Mouse (Mus musculus): ENCODE data around the gene Flywch2. TPM values are rescaled to one million over a fixed set of nuclear protein-coding genes. Genes with fewer than 3 reads are reported as not detected.

Flywch2 gene
- polyA plus RNA-seq, 1 experiment from 2014 or later: 27.0 TPM

DNA sequence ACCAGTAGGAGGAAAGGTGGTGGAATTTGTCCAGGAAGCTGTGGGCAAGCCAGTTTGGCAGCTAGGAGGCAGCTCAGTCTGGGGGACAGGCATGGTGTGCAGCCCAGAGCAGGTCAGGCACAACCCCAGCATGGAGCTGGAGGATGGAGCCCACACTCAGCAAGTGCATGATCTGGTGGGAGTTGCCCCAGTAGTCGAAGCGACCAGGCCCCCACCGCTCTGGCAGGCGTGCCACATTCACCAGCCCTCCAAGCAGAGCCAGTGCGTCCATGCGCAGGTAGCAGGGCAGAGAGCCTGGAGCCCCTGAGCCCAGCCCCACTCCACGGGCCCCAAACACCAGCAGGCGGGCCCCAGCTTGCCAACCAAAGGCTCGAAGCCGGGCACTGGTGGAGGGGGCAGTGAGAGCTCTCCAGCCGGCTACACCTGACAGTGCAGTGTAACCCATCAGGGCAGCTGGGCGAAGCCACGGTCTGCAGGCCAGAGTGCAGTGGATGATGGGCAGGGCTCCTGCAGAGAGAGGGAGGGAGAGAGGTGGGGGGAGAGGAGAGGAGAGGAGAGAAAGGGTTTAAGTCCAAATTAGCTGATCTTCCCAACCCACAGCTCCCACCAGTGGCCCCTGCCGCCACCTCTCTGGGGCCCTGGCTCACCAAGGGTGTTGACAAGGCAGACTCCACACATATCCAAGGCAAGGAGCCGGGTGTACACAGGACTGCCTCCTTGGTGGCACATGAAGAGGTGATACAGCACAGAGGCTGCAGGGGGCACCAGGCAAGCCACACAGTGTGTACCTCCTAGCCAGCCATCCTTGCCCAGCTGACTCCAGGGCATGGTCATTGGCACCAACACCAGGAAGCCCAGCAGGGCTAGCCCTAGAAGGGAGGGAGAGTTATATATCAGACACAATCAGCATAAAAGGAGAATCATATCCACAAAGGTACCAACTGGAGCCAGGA lies 48.1 kb downstream of the Flywch2 start:
- 61% methylated on average over 15 of the region's 15 CpGs for WGBS
- Histone ChIP-seq H3K4me1 (ENCODE audit: control insufficient read depth, insufficient read depth, low read length) (peaks cover 14% of the 10 kb centered on the region), H3K4me3 (ENCODE audit: low read depth, low read length) (no peak overlapping the region), H3K27ac (replicated peaks; ENCODE audit: low read depth, low read length) (no peak overlapping the region), H3K4me2 (ENCODE audit: low read depth, low read length) (0 out of 2 replicates have a peak overlapping the region, but pooled peaks have one; percentile 97), H3K9ac (ENCODE audit: low read depth, low read length) (no peak overlapping the region), H3K36me3 (ENCODE audit: control insufficient read depth, insufficient read depth, low read length) (no peaks in the 10 kb centered on the region; the same call in 1 of the 2 replicates), H3K27me3 (replicated peaks; ENCODE audit: control insufficient read depth, insufficient read depth, low read length) (peaks cover 45% of the 10 kb centered on the region), H3K9me3 (ENCODE audit: control insufficient read depth, low read length) (no peaks in the 10 kb centered on the region)
- DNase-seq (ENCODE audit: low spot score) (no peak), ATAC-seq (ENCODE audit: low read depth) (no peak)

DNA sequence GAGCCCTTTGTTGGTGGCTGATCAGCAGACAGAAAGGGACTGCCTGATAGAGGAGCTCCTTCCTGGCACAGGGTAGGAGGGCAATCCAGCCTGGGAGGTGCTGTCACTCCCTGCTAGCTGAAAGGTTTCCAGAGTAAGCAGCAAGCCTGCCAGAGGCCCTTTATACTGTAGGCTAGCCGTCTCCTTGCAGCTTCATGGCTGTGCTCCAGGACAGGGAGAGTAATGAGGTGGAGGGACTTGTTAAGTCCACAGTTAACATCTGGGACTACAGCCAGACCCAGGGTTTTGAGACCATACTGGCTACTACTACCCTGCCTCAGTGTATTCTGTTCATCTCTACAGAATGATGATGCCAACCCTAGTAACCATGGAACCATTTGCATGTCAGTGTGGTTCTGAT lies 51.5 kb downstream of the Flywch2 start:
- H3K36me3 ChIP-seq (ENCODE audit: control insufficient read depth, insufficient read depth, low read length): no peaks in the 10 kb centered on the region; the same call in 1 of the 2 replicates
- DNase-seq (ENCODE audit: low spot score) (peak; percentile 32), ATAC-seq (ENCODE audit: low read depth) (no peak)
- no peak overlapping the region for H3K27ac ChIP-seq (replicated peaks; ENCODE audit: low read depth, low read length)
- WGBS: 50% methylated on average over 1 of the region's 1 CpGs
- H3K4me1 ChIP-seq (ENCODE audit: control insufficient read depth, insufficient read depth, low read length): peaks cover 5% of the 10 kb centered on the region; the same call in 1 of the 2 replicates
- no peak overlapping the region for H3K4me3 ChIP-seq (ENCODE audit: low read depth, low read length)
- H3K27me3 ChIP-seq (replicated peaks; ENCODE audit: control insufficient read depth, insufficient read depth, low read length): peaks cover 16% of the 10 kb centered on the region; the same call in 1 of the 2 replicates
- no peak overlapping the region for H3K9ac ChIP-seq (ENCODE audit: low read depth, low read length)
- H3K4me2 ChIP-seq (ENCODE audit: low read depth, low read length): no peak overlapping the region
- H3K9me3 ChIP-seq (ENCODE audit: control insufficient read depth, low read length): no peaks in the 10 kb centered on the region

DNA sequence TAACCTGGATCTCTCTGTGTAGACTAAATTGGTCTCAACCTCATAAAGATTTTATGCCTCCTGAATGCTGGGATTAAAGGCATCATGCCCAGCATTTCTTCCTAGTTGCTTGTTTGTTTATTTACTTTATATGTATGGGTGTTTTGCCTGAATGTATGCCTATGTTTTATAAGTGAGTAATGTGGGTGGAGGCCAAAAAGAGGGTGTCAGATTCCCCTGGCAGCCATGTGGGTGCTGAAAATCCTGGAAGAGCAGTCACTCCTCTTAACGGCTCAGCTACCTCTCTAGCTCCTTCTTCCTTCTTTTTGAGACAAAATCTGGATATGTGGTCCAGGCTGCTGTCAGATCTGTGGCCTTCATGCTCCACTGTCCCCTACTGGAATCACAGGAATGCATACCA lies 55.4 kb downstream of the Flywch2 start:
- 37% methylated on average over 1 of the region's 1 CpGs for WGBS
- Histone ChIP-seq H3K4me3 (ENCODE audit: low read depth, low read length) (no peak overlapping the region), H3K27me3 (replicated peaks; ENCODE audit: control insufficient read depth, insufficient read depth, low read length) (no peaks in the 10 kb centered on the region), H3K4me2 (ENCODE audit: low read depth, low read length) (no peak overlapping the region), H3K9me3 (ENCODE audit: control insufficient read depth, low read length) (no peaks in the 10 kb centered on the region), H3K9ac (ENCODE audit: low read depth, low read length) (no peak overlapping the region), H3K27ac (replicated peaks; ENCODE audit: low read depth, low read length) (no peak overlapping the region), H3K4me1 (ENCODE audit: control insufficient read depth, insufficient read depth, low read length) (0 out of 2 replicates have a peak, but pooled peaks cover 8% of the 10 kb centered on the region), H3K36me3 (ENCODE audit: control insufficient read depth, insufficient read depth, low read length) (no peaks in the 10 kb centered on the region)
- DNase-seq (ENCODE audit: low spot score): no peak
- no peak for ATAC-seq (ENCODE audit: low read depth)

Small RNAs within 50 kb of the gene (microRNA-seq; reads per million reads assigned to microRNA genes)
- 1.3 reads per million for gene Mir5125 (ENCODE audit: borderline number of aligned reads)

Other genes starting within 250 kb of the Flywch2 start
- 17.7 and 18.2 TPM in 2 replicates for gene Zfp213, start 221.8 kb downstream of the Flywch2 start, polyA plus RNA-seq (2014; fragmentation: Nextera tagmentation; extraction: Ambion mirVana)
- gene Zfp13, start 186.6 kb downstream of the Flywch2 start, polyA plus RNA-seq (2014; fragmentation: Nextera tagmentation; extraction: Ambion mirVana): 11.6 and 11.7 TPM in 2 replicates
- gene Zscan10, start 185.2 kb downstream of the Flywch2 start, polyA plus RNA-seq (2014; fragmentation: Nextera tagmentation; extraction: Ambion mirVana): 0.14 TPM in 1 of 2 replicates, not detected in the other
- 0.90 and 1.4 TPM in 2 replicates for gene Mmp25, start 140.8 kb downstream of the Flywch2 start, polyA plus RNA-seq (2014; fragmentation: Nextera tagmentation; extraction: Ambion mirVana)
- 3.1 and 3.9 TPM in 2 replicates for gene Bicdl2, start 125.6 kb downstream of the Flywch2 start, polyA plus RNA-seq (2014; fragmentation: Nextera tagmentation; extraction: Ambion mirVana)
- 94.8 and 107 TPM in 2 replicates for gene Hcfc1r1, start 112.5 kb downstream of the Flywch2 start, polyA plus RNA-seq (2014; fragmentation: Nextera tagmentation; extraction: Ambion mirVana)
- 35.1 and 38.1 TPM in 2 replicates for gene Thoc6, start 112.2 kb downstream of the Flywch2 start, polyA plus RNA-seq (2014; fragmentation: Nextera tagmentation; extraction: Ambion mirVana)
- 23.3 and 30.7 TPM in 2 replicates for gene Tnfrsf12a, start 108.6 kb downstream of the Flywch2 start, polyA plus RNA-seq (2014; fragmentation: Nextera tagmentation; extraction: Ambion mirVana)
- gene Cldn6, start 106.8 kb downstream of the Flywch2 start, polyA plus RNA-seq (2014; fragmentation: Nextera tagmentation; extraction: Ambion mirVana): 17.0 and 22.6 TPM in 2 replicates
- 14.6 and 17.9 TPM in 2 replicates for gene Cldn9, start 102.1 kb downstream of the Flywch2 start, polyA plus RNA-seq (2014; fragmentation: Nextera tagmentation; extraction: Ambion mirVana)
- gene 1520401A03Rik, start 63.3 kb downstream of the Flywch2 start, polyA plus RNA-seq (2014; fragmentation: Nextera tagmentation; extraction: Ambion mirVana): 1.6 and 2.8 TPM in 2 replicates
- 39.6 and 40.3 TPM in 2 replicates for gene Pkmyt1, start 59.7 kb downstream of the Flywch2 start, polyA plus RNA-seq (2014; fragmentation: Nextera tagmentation; extraction: Ambion mirVana)
- 20.9 and 22.9 TPM in 2 replicates for gene Paqr4, start 45.2 kb downstream of the Flywch2 start, polyA plus RNA-seq (2014; fragmentation: Nextera tagmentation; extraction: Ambion mirVana)
- 12.9 and 21.2 TPM in 2 replicates for gene Kremen2, start 40.2 kb downstream of the Flywch2 start, polyA plus RNA-seq (2014; fragmentation: Nextera tagmentation; extraction: Ambion mirVana)
- gene Flywch1, start 14.5 kb downstream of the Flywch2 start, polyA plus RNA-seq (2014; fragmentation: Nextera tagmentation; extraction: Ambion mirVana): 62.9 and 74.7 TPM in 2 replicates
- gene Srrm2, start 4.5 kb upstream of the Flywch2 start, polyA plus RNA-seq (2014; fragmentation: Nextera tagmentation; extraction: Ambion mirVana): 320 and 345 TPM in 2 replicates
- gene Elob, start 43.1 kb upstream of the Flywch2 start, polyA plus RNA-seq (2014; fragmentation: Nextera tagmentation; extraction: Ambion mirVana): 1,099 and 1,112 TPM in 2 replicates
- 0.77 and 0.88 TPM in 2 replicates for gene Prss33, start 50.0 kb upstream of the Flywch2 start, polyA plus RNA-seq (2014; fragmentation: Nextera tagmentation; extraction: Ambion mirVana)
- gene Prss32, start 57.8 kb upstream of the Flywch2 start, polyA plus RNA-seq (2014; fragmentation: Nextera tagmentation; extraction: Ambion mirVana): 0.25 TPM in 1 of 2 replicates, not detected in the other
- gene Prss41, start 58.1 kb upstream of the Flywch2 start, polyA plus RNA-seq (2014; fragmentation: Nextera tagmentation; extraction: Ambion mirVana): 0.64 and 1.1 TPM in 2 replicates
- gene Prss21, start 82.0 kb upstream of the Flywch2 start, polyA plus RNA-seq (2014; fragmentation: Nextera tagmentation; extraction: Ambion mirVana): not detected in 2 replicates
- 2.3 and 6.8 TPM in 2 replicates for gene Dcpp1, start 94.8 kb upstream of the Flywch2 start, polyA plus RNA-seq (2014; fragmentation: Nextera tagmentation; extraction: Ambion mirVana)
- gene Dcpp2, start 94.8 kb upstream of the Flywch2 start, polyA plus RNA-seq (2014; fragmentation: Nextera tagmentation; extraction: Ambion mirVana): not detected in 2 replicates
- gene Dcpp3, start 131.4 kb upstream of the Flywch2 start, polyA plus RNA-seq (2014; fragmentation: Nextera tagmentation; extraction: Ambion mirVana): 3.9 and 15.6 TPM in 2 replicates
- gene Sbp, start 155.6 kb upstream of the Flywch2 start, polyA plus RNA-seq (2014; fragmentation: Nextera tagmentation; extraction: Ambion mirVana): not detected in 2 replicates
- not detected in 2 replicates for gene Sbpl, start 169.2 kb upstream of the Flywch2 start, polyA plus RNA-seq (2014; fragmentation: Nextera tagmentation; extraction: Ambion mirVana)
- gene Prss30, start 194.5 kb upstream of the Flywch2 start, polyA plus RNA-seq (2014; fragmentation: Nextera tagmentation; extraction: Ambion mirVana): not detected in 2 replicates
- 0.50 and 0.56 TPM in 2 replicates for gene Prss22, start 212.0 kb upstream of the Flywch2 start, polyA plus RNA-seq (2014; fragmentation: Nextera tagmentation; extraction: Ambion mirVana)

Data from embryonic facial prominence, embryonic 14.5 days (tissue).